Mouse (Mus musculus): ENCODE data around the gene Cutc.

Gene Cutc

GRCm38 (mm10) chr19:43752489-43753225 lies at the start of gene Cutc, which contains the start of gene Cox15:
Cutc (plus strand) TSS chr19:43752996.
Cox15 (minus strand) TSS chr19:43753000.
- peak; percentile 99 for DNase-seq (ENCODE audit: low read depth, low spot score)

GRCm38 (mm10) chr19:43704211-43704610 lies 48.6 kb upstream of the Cutc start:
- no peak for DNase-seq (ENCODE audit: low read depth, low spot score)

- peak; percentile 21 for DNase-seq (ENCODE audit: low read depth, low spot score)
Observed at GRCm38 (mm10) chr19:43704787-43705497, 47.9 kb upstream of the Cutc start.

- no peak for DNase-seq (ENCODE audit: low read depth, low spot score)
Observed at GRCm38 (mm10) chr19:43708206-43708605, 44.6 kb upstream of the Cutc start.

- DNase-seq (ENCODE audit: low read depth, low spot score), result no peak
Observed at GRCm38 (mm10) chr19:43709317-43709716, 43.5 kb upstream of the Cutc start.

GRCm38 (mm10) chr19:43711159-43711916 lies 41.5 kb upstream of the Cutc start:
- no peak for DNase-seq (ENCODE audit: low read depth, low spot score)

- no peak for DNase-seq (ENCODE audit: low read depth, low spot score)
Observed at GRCm38 (mm10) chr19:43711971-43712370, 40.8 kb upstream of the Cutc start.

- DNase-seq (ENCODE audit: low read depth, low spot score), result no peak
Observed at GRCm38 (mm10) chr19:43720061-43720460, 32.7 kb upstream of the Cutc start.

GRCm38 (mm10) chr19:43722891-43723290 lies 29.9 kb upstream of the Cutc start:
- no peak for DNase-seq (ENCODE audit: low read depth, low spot score)

- no peak for DNase-seq (ENCODE audit: low read depth, low spot score)
Observed at GRCm38 (mm10) chr19:43723501-43723900, 29.3 kb upstream of the Cutc start.

GRCm38 (mm10) chr19:43724194-43724593 lies 28.6 kb upstream of the Cutc start:
- no peak for DNase-seq (ENCODE audit: low read depth, low spot score)

- DNase-seq (ENCODE audit: low read depth, low spot score), result peak; percentile 25
Observed at GRCm38 (mm10) chr19:43724821-43725220, 28.0 kb upstream of the Cutc start.

GRCm38 (mm10) chr19:43726510-43727146 lies 26.2 kb upstream of the Cutc start:
- peak; percentile 64 for DNase-seq (ENCODE audit: low read depth, low spot score)

- peak; percentile 61 for DNase-seq (ENCODE audit: low read depth, low spot score)
Observed at GRCm38 (mm10) chr19:43729296-43730036, 23.3 kb upstream of the Cutc start.

- DNase-seq (ENCODE audit: low read depth, low spot score), result peak; percentile 20
Observed at GRCm38 (mm10) chr19:43730037-43730428, 22.8 kb upstream of the Cutc start.

GRCm38 (mm10) chr19:43731157-43731556 lies 21.6 kb upstream of the Cutc start:
- no peak for DNase-seq (ENCODE audit: low read depth, low spot score)

GRCm38 (mm10) chr19:43738409-43738808 lies 14.4 kb upstream of the Cutc start:
- no peak for DNase-seq (ENCODE audit: low read depth, low spot score)

- DNase-seq (ENCODE audit: low read depth, low spot score), result no peak
Observed at GRCm38 (mm10) chr19:43743401-43743800, 9.4 kb upstream of the Cutc start.

- DNase-seq (ENCODE audit: low read depth, low spot score), result no peak
Observed at GRCm38 (mm10) chr19:43745740-43746139, 7.1 kb upstream of the Cutc start.

GRCm38 (mm10) chr19:43747877-43748276 lies 4.9 kb upstream of the Cutc start:
- DNase-seq (ENCODE audit: low read depth, low spot score), result no peak

GRCm38 (mm10) chr19:43750008-43750407 lies 2.8 kb upstream of the Cutc start:
- no peak for DNase-seq (ENCODE audit: low read depth, low spot score)

Data from ZHBTc4 (cell line).